Mouse (Mus musculus) heart, adult 2 months (tissue): ENCODE results near the gene Dusp28.

ENCODE experiments used
- CTCF ChIP-seq: fragments of 200-600 bp; IDR thresholded peaks from 2 replicates; pipeline ENCODE4 v1.8.1; 2022; ENCODE audit warnings: antibody characterized with exemption, mild to moderate bottlenecking, moderate library complexity
- EP300 ChIP-seq: fragments of 200-500 bp; IDR thresholded peaks from 2 replicates; pipeline ENCODE4 v1.6.1; 2011; ENCODE audit warnings: low read depth, low read length, control low read depth; ENCODE audit not compliant: insufficient read depth

- no peak for TF ChIP-seq EP300
- no peak for TF ChIP-seq CTCF
Measured at GRCm38 (mm10) chr1:92872666-92873065, 34.1 kb upstream of the Dusp28 start.
